Mouse (Mus musculus): Measurements from ENCODE around the gene 1700021F07Rik.
A peak's percentile ranks its signal among the peaks of the same experiment; 100 is the strongest.

1700021F07Rik gene

GRCm38 (mm10) chr2:173522376-173522775 lies at the start of gene 1700021F07Rik:
Gene 1700021F07Rik, plus strand, starts transcription at chr2:173522586.
- no peak for DNase-seq (ENCODE audit: low spot score in 2 of 2)

DNA sequence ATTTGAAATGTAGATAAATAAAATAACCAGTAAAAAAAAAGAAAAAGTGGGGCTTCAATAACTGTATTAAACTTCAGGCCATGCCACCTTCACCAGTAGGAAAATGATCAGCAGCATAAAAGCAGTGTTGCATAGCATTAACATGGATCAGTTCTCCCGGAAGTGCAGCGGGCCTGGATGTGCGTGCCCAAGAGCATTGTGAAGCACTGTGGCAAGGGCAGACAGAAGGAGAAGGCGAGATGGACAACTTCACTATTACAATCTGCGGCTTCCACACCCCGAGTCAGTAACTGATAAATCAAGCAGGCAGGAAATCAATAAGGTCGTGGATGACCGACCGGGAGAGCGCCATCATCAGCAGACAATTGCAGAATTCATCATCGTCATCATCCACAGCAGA lies 49.2 kb upstream of the 1700021F07Rik start:
- DNase-seq (ENCODE audit: low spot score in 2 of 2), result no peak

DNA sequence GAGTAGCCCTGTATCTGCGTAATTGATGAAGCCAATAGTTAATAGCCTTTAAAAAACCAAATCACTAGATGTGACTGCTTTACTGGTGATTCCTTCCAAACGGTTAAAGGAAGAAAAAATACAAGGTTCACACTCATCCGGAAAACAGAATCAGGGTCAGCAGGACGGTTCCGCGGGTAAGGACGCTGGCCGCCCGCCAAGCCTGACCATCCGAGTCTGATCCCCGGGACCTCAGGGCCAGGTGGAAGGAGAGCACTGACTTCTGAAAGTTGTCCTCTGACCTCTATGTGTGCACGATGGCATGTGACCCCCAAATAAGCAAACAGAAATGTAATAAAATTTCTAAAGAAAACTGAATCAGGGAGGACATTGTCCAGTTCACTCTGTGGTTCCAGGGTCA lies 43.3 kb upstream of the 1700021F07Rik start:
- no peak for DNase-seq (ENCODE audit: low spot score in 2 of 2)

DNA sequence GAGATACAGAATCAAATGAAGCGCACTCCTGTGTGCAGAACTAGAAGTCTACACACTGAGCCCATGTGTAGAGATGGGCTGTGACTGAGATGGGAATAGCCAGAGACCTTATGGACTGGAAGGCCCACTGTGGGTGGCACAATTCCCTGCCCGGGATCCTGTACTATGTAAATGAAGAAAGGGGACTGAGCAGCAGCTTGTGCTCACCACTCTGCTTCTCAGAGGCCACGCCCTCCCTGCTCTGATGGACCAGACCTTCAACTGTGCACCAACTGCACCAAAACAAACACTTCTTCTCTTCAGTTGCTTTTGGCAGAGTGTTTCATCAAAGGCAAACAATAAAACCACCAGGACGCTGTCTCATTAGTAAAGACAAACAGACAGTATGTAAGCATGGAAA lies 37.9 kb upstream of the 1700021F07Rik start:
- no peak for DNase-seq (ENCODE audit: low spot score in 2 of 2)

GRCm38 (mm10) chr2:173499612-173500011 lies 22.8 kb upstream of the 1700021F07Rik start:
- no peak for DNase-seq (ENCODE audit: low spot score in 2 of 2)

GRCm38 (mm10) chr2:173513977-173514376 lies 8.4 kb upstream of the 1700021F07Rik start:
- no peak for DNase-seq (ENCODE audit: low spot score in 2 of 2)

- DNase-seq (ENCODE audit: low spot score in 2 of 2), result no peak
Measured at GRCm38 (mm10) chr2:173515186-173515585, 7.2 kb upstream of the 1700021F07Rik start.

DNA sequence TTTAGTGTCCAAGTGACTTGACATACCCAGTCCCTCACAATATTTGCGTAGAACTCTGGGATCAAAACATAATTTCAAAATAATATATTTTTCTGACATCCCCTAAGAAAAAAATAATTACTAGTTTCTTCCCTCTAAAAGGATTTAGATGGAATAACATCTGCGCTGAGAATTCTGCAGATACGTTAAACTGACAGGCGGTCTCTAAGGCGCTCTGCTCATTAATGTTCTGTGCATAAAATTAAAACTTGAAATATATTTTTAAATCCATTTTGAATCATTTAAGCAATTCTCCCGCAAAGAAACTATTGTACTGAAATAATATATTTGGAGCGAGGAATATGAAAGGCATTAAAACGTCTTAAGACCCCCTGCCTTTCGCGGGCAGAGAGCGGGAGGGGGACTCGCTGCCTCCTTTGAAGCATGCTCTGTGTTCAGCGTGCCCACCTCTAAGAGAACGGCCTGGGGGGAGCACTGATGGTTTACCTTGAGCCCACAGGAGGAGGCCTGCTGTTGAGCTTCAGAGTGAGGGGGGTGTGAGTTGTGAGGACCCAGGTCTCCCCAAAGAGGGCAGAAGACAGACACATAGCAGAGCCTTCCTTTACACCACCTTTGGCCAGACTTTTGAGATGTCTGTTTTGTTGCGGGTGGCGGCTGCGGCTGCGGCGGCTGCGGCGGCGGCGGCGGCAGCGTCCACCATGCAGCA lies 6.1 kb upstream of the 1700021F07Rik start:
- no peak for DNase-seq (ENCODE audit: low spot score in 2 of 2)

- no peak for DNase-seq (ENCODE audit: low spot score in 2 of 2)
Measured at GRCm38 (mm10) chr2:173528493-173528892, 6.1 kb downstream of the 1700021F07Rik start.

GRCm38 (mm10) chr2:173532711-173533462 lies 10.5 kb downstream of the 1700021F07Rik start:
- DNase-seq (ENCODE audit: low spot score in 2 of 2), result no peak

DNA sequence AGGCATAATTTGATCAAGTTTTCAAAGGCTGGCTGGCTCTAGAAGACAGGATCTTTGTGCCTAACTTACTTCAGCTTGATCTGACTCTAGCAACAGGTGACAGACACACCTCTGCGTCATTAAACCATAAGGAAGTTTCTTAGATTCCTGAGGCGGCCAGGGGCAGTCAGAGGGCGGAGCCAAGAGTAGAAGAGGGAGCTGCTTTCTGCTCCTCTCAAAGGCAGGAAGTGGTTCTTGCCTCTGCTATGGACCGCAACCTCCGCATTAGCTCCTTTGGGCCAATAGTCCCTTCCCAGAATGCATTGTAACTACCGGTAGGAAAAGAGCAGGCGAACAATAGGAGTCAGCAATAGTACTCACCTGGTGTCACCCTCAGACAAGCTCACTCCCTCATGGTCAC lies 12.2 kb downstream of the 1700021F07Rik start:
- DNase-seq (ENCODE audit: low spot score in 2 of 2), result no peak

- no peak for DNase-seq (ENCODE audit: low spot score in 2 of 2)
Measured at GRCm38 (mm10) chr2:173535390-173535789, 13.0 kb downstream of the 1700021F07Rik start.

DNA sequence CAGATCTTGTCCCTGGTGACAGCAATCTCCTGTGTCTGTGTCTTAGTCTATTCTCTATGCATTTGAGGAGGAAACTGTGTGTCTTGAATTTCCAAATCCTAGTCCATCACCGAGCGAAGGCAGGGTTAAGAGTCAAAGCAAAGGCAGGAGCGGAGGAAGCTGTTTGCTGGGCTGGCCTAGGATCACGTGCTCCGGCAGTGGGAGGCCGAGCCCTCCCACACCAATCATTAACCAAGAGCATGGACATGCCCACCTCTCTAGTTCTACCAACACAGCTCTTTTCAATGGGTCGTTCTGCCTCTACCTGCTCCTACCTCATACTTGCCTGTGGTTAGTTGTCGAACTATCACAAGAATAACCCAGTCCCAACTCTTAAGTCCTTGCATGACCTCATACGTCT lies 13.5 kb downstream of the 1700021F07Rik start:
- DNase-seq (ENCODE audit: low spot score in 2 of 2), result no peak

DNA sequence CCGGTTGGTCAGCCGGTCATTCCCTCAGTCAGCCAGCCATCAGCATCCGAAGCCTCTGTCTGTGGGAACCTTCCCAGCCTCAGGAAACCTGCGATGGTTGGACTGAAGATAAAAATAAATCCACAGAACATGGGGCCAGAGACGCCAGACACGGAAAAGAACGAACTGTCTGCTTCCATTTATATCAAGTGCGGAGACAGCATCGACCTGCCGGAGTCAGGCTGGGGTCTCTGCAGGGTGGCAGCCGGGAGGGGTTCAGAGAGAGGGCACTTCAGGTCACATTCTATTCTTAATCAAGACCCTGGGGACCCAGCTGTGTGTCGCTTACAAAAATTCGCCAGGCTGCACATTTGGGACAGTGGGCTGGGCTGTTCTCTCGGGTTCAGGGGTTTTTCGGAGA lies 17.4 kb downstream of the 1700021F07Rik start:
- DNase-seq (ENCODE audit: low spot score in 2 of 2), result no peak

GRCm38 (mm10) chr2:173541748-173542147 lies 19.4 kb downstream of the 1700021F07Rik start:
- DNase-seq (ENCODE audit: low spot score in 2 of 2), result no peak

DNA sequence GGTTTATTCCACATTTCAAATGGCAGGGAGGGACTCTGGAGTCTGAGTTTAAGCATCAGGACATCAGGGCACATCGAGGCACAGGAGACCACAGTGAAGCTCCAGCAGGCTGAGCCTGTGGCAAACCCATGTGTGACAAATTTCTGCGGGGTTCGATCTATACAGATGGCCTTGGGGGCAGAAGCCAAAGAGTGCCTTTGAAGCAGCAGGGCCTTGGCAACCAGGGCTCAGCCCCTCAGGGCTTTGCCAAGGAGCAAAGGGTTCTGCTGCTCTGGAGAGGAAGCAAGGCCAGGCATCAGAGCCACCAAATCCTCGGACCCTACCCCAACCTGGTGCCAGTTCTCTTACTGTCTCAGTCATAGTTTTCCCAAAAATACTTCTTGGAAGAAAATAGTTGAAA lies 20.3 kb downstream of the 1700021F07Rik start:
- DNase-seq (ENCODE audit: low spot score in 2 of 2), result no peak

- DNase-seq (ENCODE audit: low spot score in 2 of 2), result peak; percentile 65 to 66
Measured at GRCm38 (mm10) chr2:173545992-173546703, 23.8 kb downstream of the 1700021F07Rik start.

DNA sequence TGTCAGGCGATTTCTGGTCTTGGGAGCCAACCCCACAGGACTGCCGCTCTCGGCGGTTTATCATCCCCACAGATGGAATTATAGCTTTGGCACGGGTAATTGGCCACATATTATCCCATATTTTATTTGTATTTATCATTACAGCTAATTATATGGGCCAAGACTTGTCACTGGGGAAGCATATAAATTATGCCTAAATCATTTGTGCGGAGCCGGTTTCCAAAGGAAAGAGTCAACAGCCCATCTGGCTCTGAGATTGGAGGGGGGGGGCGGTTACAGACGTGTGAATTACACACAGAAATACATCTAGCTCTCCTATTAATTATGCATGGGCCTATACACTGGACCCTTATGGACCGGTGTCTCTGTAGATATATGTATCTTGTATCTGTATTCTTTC lies 26.9 kb downstream of the 1700021F07Rik start:
- no peak for DNase-seq (ENCODE audit: low spot score in 2 of 2)

- no peak for DNase-seq (ENCODE audit: low spot score in 2 of 2)
Measured at GRCm38 (mm10) chr2:173550681-173551080, 28.3 kb downstream of the 1700021F07Rik start.

DNA sequence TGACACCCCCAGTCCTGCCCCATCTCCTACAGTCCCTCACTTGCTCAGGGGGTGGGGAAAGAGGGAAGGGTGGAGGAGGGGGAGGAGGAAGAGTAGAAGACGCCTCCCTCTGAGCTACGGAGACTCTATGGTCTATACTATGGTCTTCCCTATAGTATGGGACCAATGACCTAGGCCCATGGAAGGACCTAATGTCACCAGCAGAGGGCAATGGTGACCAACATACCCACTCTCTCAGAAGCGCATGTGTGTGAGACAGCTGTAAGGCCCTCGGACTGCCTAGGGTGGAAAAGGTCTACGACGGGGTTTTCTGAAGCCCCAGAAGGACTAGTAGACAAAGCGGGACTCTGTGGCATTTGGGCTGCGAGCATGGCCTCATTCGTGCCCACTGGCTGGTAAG lies 31.5 kb downstream of the 1700021F07Rik start:
- DNase-seq (ENCODE audit: low spot score in 2 of 2), result no peak

GRCm38 (mm10) chr2:173558754-173559396 lies 36.5 kb downstream of the 1700021F07Rik start:
- DNase-seq (ENCODE audit: low spot score in 2 of 2), result no peak

DNA sequence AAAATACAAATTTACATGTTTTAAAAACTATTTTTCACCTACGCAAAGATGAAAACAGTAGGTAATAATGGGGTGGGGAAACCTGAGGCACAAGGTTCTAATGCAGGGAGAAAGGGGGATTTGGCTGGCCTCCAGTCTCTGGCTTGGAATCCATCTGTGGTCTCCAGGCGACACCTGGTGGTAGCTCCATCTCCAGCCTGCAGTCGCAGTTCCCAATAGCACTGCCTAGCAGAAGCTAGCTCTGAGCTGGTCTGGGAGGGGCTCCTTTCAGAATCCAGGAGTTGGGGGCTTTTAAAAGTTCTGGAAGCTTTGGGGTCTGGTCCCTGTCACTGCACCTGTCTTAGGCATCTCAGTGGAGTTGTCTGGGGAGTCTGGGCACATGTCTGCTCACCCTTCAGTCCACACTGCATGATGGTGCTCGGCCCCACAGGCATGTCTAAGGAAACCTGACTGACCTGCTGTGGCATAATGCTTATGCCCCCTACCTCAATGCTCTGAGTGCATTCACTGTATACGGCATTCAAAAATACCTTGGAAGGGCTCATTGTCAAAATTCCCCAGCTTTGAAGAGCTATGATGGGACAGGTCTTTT lies 39.6 kb downstream of the 1700021F07Rik start:
- DNase-seq (ENCODE audit: low spot score in 2 of 2), result peak; percentile 33 to 56
